Mouse (Mus musculus): ENCODE results near the gene Asap2. TPM values are rescaled to one million over a fixed set of nuclear protein-coding genes. Genes with fewer than 3 reads are reported as not detected.

The Asap2 gene
- polyA plus RNA-seq, 1 experiment from 2014 or later = 17.8 TPM

GRCm38 (mm10) chr12:21153279-21153707 is 163.0 kb downstream of the Asap2 start:
- ATAC-seq (ENCODE audit: insufficient read depth, low FRiP score, low TSS enrichment) (no peak), DNase-seq (ENCODE audit: low spot score) (no peak)

GRCm38 (mm10) chr12:21155062-21155461 is 164.8 kb downstream of the Asap2 start:
- Histone ChIP-seq H3K27ac (ENCODE audit: low read depth, low read length) (no peak overlapping the region), H3K9me3 (ENCODE audit: control insufficient read depth, low read length) (no peaks in the 10 kb centered on the region), H3K9ac (ENCODE audit: low read length) (no peak overlapping the region), H3K27me3 (ENCODE audit: control insufficient read depth, insufficient read depth, low read length) (no peaks in the 10 kb centered on the region), H3K4me3 (ENCODE audit: low read depth, low read length) (no peak overlapping the region), H3K36me3 (ENCODE audit: control insufficient read depth, insufficient read depth, low read length) (no peaks in the 10 kb centered on the region), H3K4me1 (ENCODE audit: control insufficient read depth, insufficient read depth, low read length) (peaks cover 3% of the 10 kb centered on the region; the same call in 1 of the 2 replicates), H3K4me2 (ENCODE audit: low read depth) (no peak overlapping the region)
- 64% methylated on average over 4 of the region's 4 CpGs for WGBS
- ATAC-seq (ENCODE audit: insufficient read depth, low FRiP score, low TSS enrichment) (no peak), DNase-seq (ENCODE audit: low spot score) (no peak)

More at GRCm38 (mm10) chr12:21153279-21153707, 163.0 kb downstream of the Asap2 start:
- H3K27ac ChIP-seq (ENCODE audit: low read depth, low read length) = no peak overlapping the region
- no peaks in the 10 kb centered on the region for H3K9me3 ChIP-seq (ENCODE audit: control insufficient read depth, low read length)
- H3K27me3 ChIP-seq (ENCODE audit: control insufficient read depth, insufficient read depth, low read length) = no peaks in the 10 kb centered on the region
- H3K4me2 ChIP-seq (ENCODE audit: low read depth) = no peak overlapping the region
- no peak overlapping the region for H3K9ac ChIP-seq (ENCODE audit: low read length)
- H3K4me3 ChIP-seq (ENCODE audit: low read depth, low read length) = no peak overlapping the region
- WGBS = 82% methylated on average over 8 of the region's 8 CpGs
- no peaks in the 10 kb centered on the region for H3K36me3 ChIP-seq (ENCODE audit: control insufficient read depth, insufficient read depth, low read length)
- H3K4me1 ChIP-seq (ENCODE audit: control insufficient read depth, insufficient read depth, low read length) = peaks cover 3% of the 10 kb centered on the region; the same call in 1 of the 2 replicates

GRCm38 (mm10) chr12:21159304-21159703 is 169.0 kb downstream of the Asap2 start:
- no peak for ATAC-seq (ENCODE audit: insufficient read depth, low FRiP score, low TSS enrichment)
- no peak overlapping the region for H3K9ac ChIP-seq (ENCODE audit: low read length)
- H3K9me3 ChIP-seq (ENCODE audit: control insufficient read depth, low read length) = 0 out of 2 replicates have a peak, but pooled peaks cover 2% of the 10 kb centered on the region
- H3K4me1 ChIP-seq (ENCODE audit: control insufficient read depth, insufficient read depth, low read length) = no peaks in the 10 kb centered on the region; the same call in 1 of the 2 replicates
- no peaks in the 10 kb centered on the region for H3K27me3 ChIP-seq (ENCODE audit: control insufficient read depth, insufficient read depth, low read length)
- no peaks in the 10 kb centered on the region for H3K36me3 ChIP-seq (ENCODE audit: control insufficient read depth, insufficient read depth, low read length)
- H3K27ac ChIP-seq (ENCODE audit: low read depth, low read length) = no peak overlapping the region
- no peak for DNase-seq (ENCODE audit: low spot score)
- H3K4me2 ChIP-seq (ENCODE audit: low read depth) = no peak overlapping the region
- H3K4me3 ChIP-seq (ENCODE audit: low read depth, low read length) = no peak overlapping the region
- WGBS = 67% methylated on average over 7 of the region's 7 CpGs

GRCm38 (mm10) chr12:21160327-21160828 is 170.1 kb downstream of the Asap2 start:
- H3K27ac ChIP-seq (ENCODE audit: low read depth, low read length) = no peak overlapping the region
- H3K9ac ChIP-seq (ENCODE audit: low read length) = no peak overlapping the region
- ATAC-seq (ENCODE audit: insufficient read depth, low FRiP score, low TSS enrichment) (no peak), DNase-seq (ENCODE audit: low spot score) (no peak)
- H3K27me3 ChIP-seq (ENCODE audit: control insufficient read depth, insufficient read depth, low read length) = no peaks in the 10 kb centered on the region
- no peaks in the 10 kb centered on the region; the same call in 1 of the 2 replicates for H3K4me1 ChIP-seq (ENCODE audit: control insufficient read depth, insufficient read depth, low read length)
- WGBS = 88% methylated on average over 8 of the region's 8 CpGs
- no peak overlapping the region for H3K4me2 ChIP-seq (ENCODE audit: low read depth)
- H3K4me3 ChIP-seq (ENCODE audit: low read depth, low read length) = no peak overlapping the region
- no peaks in the 10 kb centered on the region for H3K36me3 ChIP-seq (ENCODE audit: control insufficient read depth, insufficient read depth, low read length)
- H3K9me3 ChIP-seq (ENCODE audit: control insufficient read depth, low read length) = 0 out of 2 replicates have a peak, but pooled peaks cover 2% of the 10 kb centered on the region

GRCm38 (mm10) chr12:21161841-21162240 is 171.6 kb downstream of the Asap2 start:
- no peak for DNase-seq (ENCODE audit: low spot score)
- H3K4me1 ChIP-seq (ENCODE audit: control insufficient read depth, insufficient read depth, low read length) = peaks cover 4% of the 10 kb centered on the region; the same call in 1 of the 2 replicates
- H3K4me3 ChIP-seq (ENCODE audit: low read depth, low read length) = no peak overlapping the region
- H3K27me3 ChIP-seq (ENCODE audit: control insufficient read depth, insufficient read depth, low read length) = no peaks in the 10 kb centered on the region
- H3K4me2 ChIP-seq (ENCODE audit: low read depth) = no peak overlapping the region
- ATAC-seq (ENCODE audit: insufficient read depth, low FRiP score, low TSS enrichment) = no peak
- no peak overlapping the region for H3K27ac ChIP-seq (ENCODE audit: low read depth, low read length)
- 91% methylated on average over 4 of the region's 4 CpGs for WGBS
- H3K9ac ChIP-seq (ENCODE audit: low read length) = no peak overlapping the region
- H3K9me3 ChIP-seq (ENCODE audit: control insufficient read depth, low read length) = 0 out of 2 replicates have a peak, but pooled peaks cover 2% of the 10 kb centered on the region
- H3K36me3 ChIP-seq (ENCODE audit: control insufficient read depth, insufficient read depth, low read length) = no peaks in the 10 kb centered on the region

GRCm38 (mm10) chr12:21163706-21164105 is 173.4 kb downstream of the Asap2 start:
- Histone ChIP-seq H3K9me3 (ENCODE audit: control insufficient read depth, low read length) (0 out of 2 replicates have a peak, but pooled peaks cover 2% of the 10 kb centered on the region), H3K4me3 (ENCODE audit: low read depth, low read length) (no peak overlapping the region), H3K4me1 (ENCODE audit: control insufficient read depth, insufficient read depth, low read length) (peaks cover 4% of the 10 kb centered on the region; the same call in 1 of the 2 replicates), H3K9ac (ENCODE audit: low read length) (no peak overlapping the region), H3K36me3 (ENCODE audit: control insufficient read depth, insufficient read depth, low read length) (no peaks in the 10 kb centered on the region), H3K4me2 (ENCODE audit: low read depth) (no peak overlapping the region), H3K27me3 (ENCODE audit: control insufficient read depth, insufficient read depth, low read length) (no peaks in the 10 kb centered on the region), H3K27ac (ENCODE audit: low read depth, low read length) (no peak overlapping the region)
- ATAC-seq (ENCODE audit: insufficient read depth, low FRiP score, low TSS enrichment) (no peak), DNase-seq (ENCODE audit: low spot score) (no peak)
- 41% methylated on average over 3 of the region's 3 CpGs for WGBS

GRCm38 (mm10) chr12:21164251-21164650 is 174.0 kb downstream of the Asap2 start:
- Histone ChIP-seq H3K9me3 (ENCODE audit: control insufficient read depth, low read length) (0 out of 2 replicates have a peak, but pooled peaks cover 2% of the 10 kb centered on the region), H3K4me2 (ENCODE audit: low read depth) (no peak overlapping the region), H3K4me3 (ENCODE audit: low read depth, low read length) (no peak overlapping the region), H3K9ac (ENCODE audit: low read length) (no peak overlapping the region), H3K27ac (ENCODE audit: low read depth, low read length) (no peak overlapping the region), H3K27me3 (ENCODE audit: control insufficient read depth, insufficient read depth, low read length) (no peaks in the 10 kb centered on the region), H3K36me3 (ENCODE audit: control insufficient read depth, insufficient read depth, low read length) (0 out of 2 replicates have a peak, but pooled peaks cover 2% of the 10 kb centered on the region), H3K4me1 (ENCODE audit: control insufficient read depth, insufficient read depth, low read length) (peaks cover 4% of the 10 kb centered on the region; the same call in 1 of the 2 replicates)
- DNase-seq (ENCODE audit: low spot score) (no peak), ATAC-seq (ENCODE audit: insufficient read depth, low FRiP score, low TSS enrichment) (no peak)
- WGBS = 65% methylated on average over 8 of the region's 8 CpGs

DNA sequence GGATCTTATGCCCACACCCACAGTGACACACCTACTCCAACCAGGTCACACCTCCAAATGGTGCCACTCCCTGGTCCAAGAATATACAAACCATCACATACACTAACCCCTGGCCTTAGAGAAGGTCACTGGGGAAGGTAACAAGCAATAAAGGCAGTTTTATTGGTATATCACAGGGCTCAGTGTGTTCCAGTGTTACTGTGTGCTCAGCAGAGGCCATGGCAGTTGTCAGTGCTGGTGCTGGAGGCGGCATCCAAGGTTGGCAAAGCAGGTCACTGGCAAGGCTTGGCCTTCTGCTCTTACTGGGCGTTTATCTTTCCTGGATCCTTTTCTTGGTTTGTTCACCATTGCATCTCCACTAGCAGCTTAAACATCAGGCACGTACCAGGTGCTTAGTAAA is 174.9 kb downstream of the Asap2 start:
- Histone ChIP-seq H3K36me3 (ENCODE audit: control insufficient read depth, insufficient read depth, low read length) (peaks cover 5% of the 10 kb centered on the region; the same call in 1 of the 2 replicates), H3K27ac (ENCODE audit: low read depth, low read length) (no peak overlapping the region), H3K4me3 (ENCODE audit: low read depth, low read length) (no peak overlapping the region), H3K9ac (ENCODE audit: low read length) (no peak overlapping the region), H3K4me2 (ENCODE audit: low read depth) (no peak overlapping the region), H3K27me3 (ENCODE audit: control insufficient read depth, insufficient read depth, low read length) (no peaks in the 10 kb centered on the region), H3K9me3 (ENCODE audit: control insufficient read depth, low read length) (0 out of 2 replicates have a peak, but pooled peaks cover 2% of the 10 kb centered on the region), H3K4me1 (ENCODE audit: control insufficient read depth, insufficient read depth, low read length) (peaks cover 4% of the 10 kb centered on the region; the same call in 1 of the 2 replicates)
- no peak for DNase-seq (ENCODE audit: low spot score)
- no peak for ATAC-seq (ENCODE audit: insufficient read depth, low FRiP score, low TSS enrichment)
- WGBS = 81% methylated on average over 3 of the region's 3 CpGs

DNA sequence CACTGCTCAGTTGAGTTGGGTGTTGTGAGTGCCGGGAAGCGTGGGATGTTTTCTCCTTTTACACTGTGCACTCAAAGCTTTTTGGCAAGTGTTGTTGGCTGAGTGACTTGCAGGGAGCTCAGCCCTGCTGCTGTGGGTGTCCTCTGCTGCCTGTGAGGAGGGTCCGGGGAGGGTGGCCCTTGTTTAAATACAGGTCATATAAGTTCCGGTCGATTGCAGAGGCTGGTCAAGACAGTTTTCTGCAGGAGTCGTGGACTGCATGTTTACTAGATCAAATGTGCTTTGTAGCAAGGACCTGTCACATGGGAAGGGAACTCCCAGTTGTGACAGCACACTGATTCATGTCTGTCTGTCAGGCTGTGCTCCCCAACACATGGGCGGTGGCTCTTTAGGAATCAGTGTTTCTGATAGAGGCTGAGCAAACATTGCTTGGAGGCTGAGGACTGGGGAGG is 175.7 kb downstream of the Asap2 start:
- DNase-seq (ENCODE audit: low spot score) = no peak
- H3K4me3 ChIP-seq (ENCODE audit: low read depth, low read length) = no peak overlapping the region
- H3K36me3 ChIP-seq (ENCODE audit: control insufficient read depth, insufficient read depth, low read length) = peaks cover 5% of the 10 kb centered on the region; the same call in 1 of the 2 replicates
- H3K4me2 ChIP-seq (ENCODE audit: low read depth) = no peak overlapping the region
- no peak for ATAC-seq (ENCODE audit: insufficient read depth, low FRiP score, low TSS enrichment)
- H3K4me1 ChIP-seq (ENCODE audit: control insufficient read depth, insufficient read depth, low read length) = peaks cover 4% of the 10 kb centered on the region; the same call in 1 of the 2 replicates
- no peak overlapping the region for H3K9ac ChIP-seq (ENCODE audit: low read length)
- H3K27me3 ChIP-seq (ENCODE audit: control insufficient read depth, insufficient read depth, low read length) = no peaks in the 10 kb centered on the region
- H3K9me3 ChIP-seq (ENCODE audit: control insufficient read depth, low read length) = 0 out of 2 replicates have a peak, but pooled peaks cover 2% of the 10 kb centered on the region
- H3K27ac ChIP-seq (ENCODE audit: low read depth, low read length) = no peak overlapping the region
- WGBS = 57% methylated on average over 7 of the region's 7 CpGs
